Mouse (Mus musculus): Measurements from ENCODE around the gene Strn4.

The Strn4 gene

DNA sequence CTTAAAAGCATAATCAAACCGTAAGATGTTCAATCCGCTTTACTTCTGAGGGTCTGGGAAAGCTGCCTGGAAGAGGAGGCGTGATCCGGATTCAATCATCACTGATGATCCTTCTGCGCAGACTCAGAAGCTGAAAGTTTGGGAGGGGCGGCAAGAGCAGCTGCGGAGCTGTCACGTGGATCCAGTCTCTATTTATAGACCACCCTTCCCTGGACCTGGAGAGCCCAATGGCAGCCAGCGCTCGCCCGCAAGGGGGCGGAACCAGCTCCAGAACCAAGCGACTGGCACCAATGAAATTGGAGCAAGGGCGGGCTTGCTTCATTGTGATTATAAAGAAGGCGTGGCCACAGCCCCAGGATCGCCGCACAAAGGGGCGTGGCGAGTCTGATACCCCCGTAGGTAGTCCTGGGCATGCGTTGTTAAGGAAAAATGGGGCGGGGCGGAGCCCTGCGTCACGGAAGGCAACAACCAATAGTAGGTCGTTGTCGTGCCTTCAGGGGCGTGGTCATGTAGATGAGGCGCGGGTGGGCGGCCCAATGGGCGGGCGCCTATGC, 59.1 kb downstream of the Strn4 start:
- in situ Hi-C loops (cut with MboI, MseI) = loop anchor here in 1 of 2 experiments (5.0 to 10.0 kb wide), 2 partner anchors 47 to 830 kb away; partner anchors contain the start of genes Bicra and Calm3

DNA sequence AGATGAGACGGTGACA, 59.4 kb downstream of the Strn4 start, which contains the start of gene Dact3:
Dact3 (plus strand) TSS at position 8 of the 16 bp plus-strand sequence.
- in situ Hi-C loops (cut with MboI, MseI) = loop anchor here in 1 of 2 experiments (10.0 kb wide), 1 partner anchor 830 kb away; the partner anchor contains the start of gene Bicra

DNA sequence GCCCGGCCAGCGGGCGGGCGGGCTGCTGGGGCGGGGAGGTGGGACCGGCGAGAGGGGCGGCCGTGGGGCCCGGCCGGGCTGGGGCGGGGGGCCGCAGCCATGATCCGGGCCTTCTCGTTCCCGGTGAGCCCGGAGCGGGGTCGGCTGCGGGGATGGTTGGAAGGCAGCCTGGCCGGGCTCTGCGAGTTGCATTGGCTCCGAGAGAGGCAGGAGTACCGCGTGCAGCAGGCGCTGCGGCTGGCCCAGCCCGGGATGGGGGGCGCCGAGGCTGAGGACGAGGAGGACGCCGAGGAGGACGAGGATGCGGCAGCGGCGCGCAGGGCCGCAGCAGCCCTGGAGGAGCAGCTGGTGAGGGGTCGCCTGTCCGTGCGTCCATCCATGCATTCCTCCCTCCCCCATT, 59.6 kb downstream of the Strn4 start:
- in situ Hi-C loops (cut with MboI, MseI) = loop anchor here in 1 of 2 experiments (10.0 kb wide), 1 partner anchor 831 kb away; the partner anchor contains the start of gene Bicra

GRCm38 (mm10) chr7:16876006-16876405, 60.3 kb downstream of the Strn4 start:
- in situ Hi-C loops (cut with MboI, MseI) = loop anchor here in 1 of 2 experiments (10.0 kb wide), 1 partner anchor 831 kb away; the partner anchor contains the start of gene Bicra

DNA sequence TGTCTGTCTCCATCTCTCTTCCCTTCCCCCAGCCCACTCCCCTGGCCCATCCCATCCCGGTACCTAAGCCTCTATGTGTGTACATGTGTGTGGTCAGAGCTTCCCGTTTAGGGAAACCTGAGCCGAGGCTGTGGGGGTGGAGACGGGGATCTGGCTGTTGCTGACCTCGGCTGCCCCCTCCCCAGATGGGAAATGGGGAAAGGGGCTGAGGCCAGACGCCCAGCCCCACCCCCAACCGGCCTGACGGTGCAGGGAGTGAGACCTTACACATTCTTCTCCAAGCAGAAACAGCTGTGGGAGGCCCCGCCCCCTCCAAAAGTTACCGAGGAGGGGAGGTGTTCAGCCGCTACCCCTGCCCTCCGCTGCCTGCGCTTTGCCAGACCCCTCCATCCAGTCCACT, 60.9 kb downstream of the Strn4 start:
- in situ Hi-C loops (cut with MboI, MseI) = loop anchor here in 1 of 2 experiments (10.0 kb wide), 1 partner anchor 832 kb away; the partner anchor contains the start of gene Bicra

DNA sequence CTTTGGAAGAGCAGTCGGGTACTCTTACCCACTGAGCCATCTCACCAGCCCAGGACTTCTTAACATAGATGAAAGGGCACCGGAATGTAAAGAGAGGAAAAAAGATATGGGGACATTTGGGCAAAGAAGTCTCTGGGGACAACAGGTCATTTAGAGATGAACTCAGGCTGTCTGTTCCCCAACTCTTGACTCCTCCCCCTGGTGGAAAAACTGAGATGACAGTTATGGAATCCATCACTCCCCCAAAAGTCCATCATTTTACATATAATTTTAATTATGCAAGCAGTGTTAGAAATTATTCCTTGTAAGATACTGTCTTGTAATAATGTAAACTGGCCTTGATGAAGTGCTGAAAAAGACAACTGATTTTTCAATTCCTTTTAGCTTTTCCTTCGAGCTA, 62.0 kb downstream of the Strn4 start:
- in situ Hi-C loops (cut with MboI, MseI) = loop anchor here in 1 of 2 experiments (10.0 kb wide), 1 partner anchor 833 kb away; the partner anchor contains the start of gene Bicra

GRCm38 (mm10) chr7:16879796-16880547, 64.3 kb downstream of the Strn4 start:
- in situ Hi-C loops (cut with MboI, MseI) = loop anchor here in 1 of 2 experiments (10.0 kb wide), 1 partner anchor 835 kb away; the partner anchor contains the start of gene Bicra

GRCm38 (mm10) chr7:16880615-16881014, 64.9 kb downstream of the Strn4 start:
- in situ Hi-C loops (cut with MboI, MseI) = no loop called here

DNA sequence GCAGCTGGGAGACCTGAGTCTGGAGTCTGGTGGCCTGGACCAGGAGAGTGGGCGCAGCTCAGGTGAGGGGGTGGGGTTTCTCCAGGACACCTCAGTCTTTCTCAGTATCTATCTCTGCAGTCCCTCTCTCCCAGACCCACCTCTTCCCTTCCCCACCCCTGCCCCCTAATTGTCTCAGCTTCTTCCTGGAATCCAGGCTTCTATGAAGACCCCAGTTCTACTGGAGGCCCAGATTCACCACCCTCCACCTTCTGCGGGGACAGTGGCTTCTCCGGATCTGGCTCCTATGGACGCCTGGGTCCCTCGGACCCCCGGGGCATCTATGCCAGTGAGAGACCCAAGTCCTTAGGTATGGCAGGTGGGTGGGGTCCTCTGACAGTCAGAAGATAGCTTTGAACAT, 67.5 kb downstream of the Strn4 start:
- in situ Hi-C loops (cut with MboI, MseI) = no loop called here

- in situ Hi-C loops (cut with MboI, MseI) = no loop called here
These were observed 68.6 kb downstream of the Strn4 start for GRCm38 (mm10) chr7:16884334-16884733.

DNA sequence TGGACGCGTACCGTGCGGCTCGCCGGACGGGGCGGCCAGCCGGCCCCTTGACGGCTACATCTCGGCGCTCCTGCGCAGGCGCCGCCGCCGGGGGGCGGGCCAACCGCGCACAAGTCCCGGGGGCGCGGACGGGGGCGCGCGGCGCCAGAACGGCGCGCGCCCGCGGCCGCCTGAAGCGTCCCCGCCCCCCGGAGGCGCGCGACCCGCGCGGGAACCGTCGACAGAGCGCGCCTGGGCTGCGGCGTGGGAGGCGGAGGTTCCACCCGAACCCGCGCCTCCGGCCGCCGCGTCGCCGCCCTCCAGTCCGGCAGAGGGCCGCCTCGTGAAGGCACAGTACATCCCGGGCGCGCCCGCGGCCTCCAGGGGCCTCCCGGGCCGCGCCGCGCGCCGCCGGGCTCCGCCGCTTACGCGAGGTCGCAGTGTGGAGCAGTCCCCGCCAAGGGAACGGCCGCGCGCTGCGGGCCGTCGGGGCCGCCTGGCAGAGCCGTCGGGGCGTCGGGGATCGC, 69.6 kb downstream of the Strn4 start:
- in situ Hi-C loops (cut with MboI, MseI) = no loop called here

DNA sequence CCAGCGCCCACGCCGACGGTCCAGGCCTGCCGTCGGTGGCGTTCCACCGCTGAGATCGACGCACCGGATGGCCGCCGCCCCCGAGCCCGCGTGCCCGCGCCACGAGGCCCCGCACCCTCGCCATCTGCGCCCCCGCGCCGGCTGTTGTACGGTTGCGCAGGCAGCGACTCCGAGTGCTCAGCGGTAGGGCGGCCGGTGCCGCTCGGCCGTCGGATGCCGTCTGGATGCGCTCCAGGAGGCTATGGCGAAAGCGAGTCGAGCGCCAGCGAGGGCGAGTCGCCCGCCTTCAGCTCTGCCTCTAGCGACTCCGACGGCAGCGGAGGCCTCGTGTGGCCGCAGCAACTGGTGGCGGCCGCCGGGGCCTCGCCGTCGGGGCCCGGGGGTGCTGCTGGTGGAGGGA, 70.2 kb downstream of the Strn4 start:
- in situ Hi-C loops (cut with MboI, MseI) = no loop called here
